14 mouse cellular contexts compared by ENCODE assay signal in the genomic region with DNA sequence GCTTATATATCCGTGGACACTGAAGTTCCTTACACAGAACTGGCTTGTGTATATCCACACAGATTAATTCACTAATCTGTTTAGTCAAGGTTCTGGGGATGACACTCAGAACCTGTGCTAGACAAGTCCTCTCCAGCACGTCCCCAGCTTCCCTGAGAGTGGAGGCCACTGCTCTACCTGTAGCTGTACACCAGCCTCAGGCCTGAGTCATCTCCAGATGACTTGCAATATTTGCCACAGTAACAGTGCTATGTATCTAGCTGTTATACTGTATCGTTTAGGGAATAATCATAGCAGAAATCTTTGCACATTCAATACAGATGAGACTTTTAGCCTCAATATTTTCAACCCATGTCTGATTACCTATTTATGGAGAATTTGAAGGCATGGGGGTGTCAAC.
"Had no signal": no experiment of that assay in that cellular context is flagged by ENCODE, and none has a peak within 500 bp of the region (broad histone marks: within the 10 kb centered on the region; RNA-seq: fewer than 3 reads in every experiment).

No protein-coding gene starts in this region.

- H3K4me3 ChIP-seq: limb, embryonic 15.5 days; liver, embryonic 15.5 days; midbrain, embryonic 15.5 days; neural tube, embryonic 13.5 days had no signal

- H3K4me2 ChIP-seq: limb, embryonic 15.5 days; liver, embryonic 15.5 days; lung, embryonic 14.5 days; midbrain, embryonic 11.5 days; midbrain, embryonic 15.5 days; neural tube, embryonic 13.5 days had no signal

- H3K9me3 ChIP-seq: limb, embryonic 15.5 days; liver, embryonic 15.5 days; midbrain, embryonic 15.5 days; neural tube, embryonic 13.5 days had no signal

- H3K27me3 ChIP-seq: liver, embryonic 15.5 days; midbrain, embryonic 15.5 days; neural tube, embryonic 13.5 days had no signal

- H3K36me3 ChIP-seq: limb, embryonic 15.5 days; liver, embryonic 15.5 days; midbrain, embryonic 15.5 days; neural tube, embryonic 13.5 days had no signal

- H3K4me1 ChIP-seq: limb, embryonic 15.5 days had no signal

- H3K9ac ChIP-seq: limb, embryonic 15.5 days; liver, embryonic 15.5 days; lung, embryonic 14.5 days; midbrain, embryonic 15.5 days; neural tube, embryonic 13.5 days had no signal

- H3K27ac ChIP-seq: limb, embryonic 15.5 days; liver, embryonic 15.5 days; midbrain, embryonic 15.5 days; neural tube, embryonic 13.5 days had no signal

- ATAC-seq: midbrain, embryonic 15.5 days had no signal

- DNase-seq: kidney, adult 2 months; layer of hippocampus, adult 9-11 months; layer of hippocampus, postnatal 36 days; lung, embryonic 14.5 days; lung, postnatal 14 days; right cerebral cortex, postnatal 4 days; spleen, adult 18-20 months; thymus, adult 2 months; thymus, postnatal 36 days had no signal
